Mouse (Mus musculus): Measurements from ENCODE around the gene Gtf2ird1. TPM values are rescaled to one million over a fixed set of nuclear protein-coding genes. Genes with fewer than 3 reads are reported as not detected.

Gtf2ird1 gene
- polyA plus RNA-seq, 1 experiment = 94.2 TPM

- Histone ChIP-seq H3K27me3 (ENCODE audit: control insufficient read depth, insufficient read depth, low read length, poor library complexity, severe bottlenecking) (no peaks in the 10 kb centered on the region), H3K36me3 (ENCODE audit: control insufficient read depth, insufficient read depth, low read length, poor library complexity, severe bottlenecking) (no peaks in the 10 kb centered on the region), H3K9me3 (replicated peaks; ENCODE audit: control insufficient read depth, insufficient read depth, low read length, poor library complexity, severe bottlenecking) (peaks cover 10% of the 10 kb centered on the region), H3K9ac (ENCODE audit: low read depth, poor library complexity, severe bottlenecking) (no peak overlapping the region), H3K27ac (ENCODE audit: insufficient read depth, low read length) (no peak overlapping the region), H3K4me3 (ENCODE audit: low read depth, low read length) (no peak overlapping the region), H3K4me1 (ENCODE audit: control insufficient read depth, insufficient read depth, low read length) (no peaks in the 10 kb centered on the region)
- no peak for TF ChIP-seq CTCF (IDR thresholded peaks at IDR 0.05; ENCODE audit: low read depth, low read length)
- no peak for TF ChIP-seq EP300 (IDR thresholded peaks at IDR 0.05; ENCODE audit: insufficient read depth, low read depth, low read length)
- TF ChIP-seq POLR2A (IDR thresholded peaks at IDR 0.05; ENCODE audit: insufficient read depth, low read length) = no peak
Observed at GRCm38 (mm10) chr5:134470538-134471169, 14.1 kb upstream of the Gtf2ird1 start.

- Histone ChIP-seq H3K4me3 (ENCODE audit: low read depth, low read length) (no peak overlapping the region), H3K27ac (ENCODE audit: insufficient read depth, low read length) (no peak overlapping the region), H3K9ac (ENCODE audit: low read depth, poor library complexity, severe bottlenecking) (no peak overlapping the region), H3K4me1 (ENCODE audit: control insufficient read depth, insufficient read depth, low read length) (no peaks in the 10 kb centered on the region), H3K9me3 (replicated peaks; ENCODE audit: control insufficient read depth, insufficient read depth, low read length, poor library complexity, severe bottlenecking) (0 out of 2 replicates have a peak, but pooled peaks cover under 1% of the 10 kb centered on the region), H3K36me3 (ENCODE audit: control insufficient read depth, insufficient read depth, low read length, poor library complexity, severe bottlenecking) (no peaks in the 10 kb centered on the region), H3K27me3 (ENCODE audit: control insufficient read depth, insufficient read depth, low read length, poor library complexity, severe bottlenecking) (no peaks in the 10 kb centered on the region)
- TF ChIP-seq POLR2A (IDR thresholded peaks at IDR 0.05; ENCODE audit: insufficient read depth, low read length) (no peak), CTCF (IDR thresholded peaks at IDR 0.05; ENCODE audit: low read depth, low read length) (peak; percentile 43)
Observed at GRCm38 (mm10) chr5:134469559-134470150, 13.1 kb upstream of the Gtf2ird1 start.

GRCm38 (mm10) chr5:134468158-134468765 is 11.7 kb upstream of the Gtf2ird1 start:
- Histone ChIP-seq H3K36me3 (ENCODE audit: control insufficient read depth, insufficient read depth, low read length, poor library complexity, severe bottlenecking) (no peaks in the 10 kb centered on the region), H3K9me3 (replicated peaks; ENCODE audit: control insufficient read depth, insufficient read depth, low read length, poor library complexity, severe bottlenecking) (no peaks in the 10 kb centered on the region), H3K27ac (ENCODE audit: insufficient read depth, low read length) (no peak overlapping the region), H3K4me1 (ENCODE audit: control insufficient read depth, insufficient read depth, low read length) (no peaks in the 10 kb centered on the region), H3K27me3 (ENCODE audit: control insufficient read depth, insufficient read depth, low read length, poor library complexity, severe bottlenecking) (no peaks in the 10 kb centered on the region), H3K4me3 (ENCODE audit: low read depth, low read length) (no peak overlapping the region), H3K9ac (ENCODE audit: low read depth, poor library complexity, severe bottlenecking) (no peak overlapping the region)
- TF ChIP-seq CTCF (IDR thresholded peaks at IDR 0.05; ENCODE audit: low read depth, low read length) (no peak), EP300 (IDR thresholded peaks at IDR 0.05; ENCODE audit: insufficient read depth, low read depth, low read length) (no peak), POLR2A (IDR thresholded peaks at IDR 0.05; ENCODE audit: insufficient read depth, low read length) (no peak)

GRCm38 (mm10) chr5:134467030-134467549 is 10.6 kb upstream of the Gtf2ird1 start:
- no peaks in the 10 kb centered on the region for H3K27me3 ChIP-seq (ENCODE audit: control insufficient read depth, insufficient read depth, low read length, poor library complexity, severe bottlenecking)
- H3K4me1 ChIP-seq (ENCODE audit: control insufficient read depth, insufficient read depth, low read length) = no peaks in the 10 kb centered on the region
- no peaks in the 10 kb centered on the region for H3K9me3 ChIP-seq (replicated peaks; ENCODE audit: control insufficient read depth, insufficient read depth, low read length, poor library complexity, severe bottlenecking)
- H3K36me3 ChIP-seq (ENCODE audit: control insufficient read depth, insufficient read depth, low read length, poor library complexity, severe bottlenecking) = no peaks in the 10 kb centered on the region
- TF ChIP-seq CTCF (IDR thresholded peaks at IDR 0.05; ENCODE audit: low read depth, low read length) = no peak
- 0 out of 2 replicates have a peak, but pooled peaks have one; percentile 15 for TF ChIP-seq EP300 (IDR thresholded peaks at IDR 0.05; ENCODE audit: insufficient read depth, low read depth, low read length)
- no peak for TF ChIP-seq POLR2A (IDR thresholded peaks at IDR 0.05; ENCODE audit: insufficient read depth, low read length)
- H3K4me3 ChIP-seq (ENCODE audit: low read depth, low read length) = no peak overlapping the region
- H3K9ac ChIP-seq (ENCODE audit: low read depth, poor library complexity, severe bottlenecking) = no peak overlapping the region
- no peak overlapping the region for H3K27ac ChIP-seq (ENCODE audit: insufficient read depth, low read length)

GRCm38 (mm10) chr5:134466296-134467029 is 9.9 kb upstream of the Gtf2ird1 start:
- 0 out of 2 replicates have a peak overlapping the region, but pooled peaks have one; percentile 6 for H3K4me3 ChIP-seq (ENCODE audit: low read depth, low read length)
- H3K9ac ChIP-seq (ENCODE audit: low read depth, poor library complexity, severe bottlenecking) = peak overlapping the region; percentile 48
- no peaks in the 10 kb centered on the region for H3K36me3 ChIP-seq (ENCODE audit: control insufficient read depth, insufficient read depth, low read length, poor library complexity, severe bottlenecking)
- no peaks in the 10 kb centered on the region for H3K9me3 ChIP-seq (replicated peaks; ENCODE audit: control insufficient read depth, insufficient read depth, low read length, poor library complexity, severe bottlenecking)
- H3K4me1 ChIP-seq (ENCODE audit: control insufficient read depth, insufficient read depth, low read length) = no peaks in the 10 kb centered on the region
- no peak overlapping the region for H3K27ac ChIP-seq (ENCODE audit: insufficient read depth, low read length)
- no peaks in the 10 kb centered on the region for H3K27me3 ChIP-seq (ENCODE audit: control insufficient read depth, insufficient read depth, low read length, poor library complexity, severe bottlenecking)
- TF ChIP-seq CTCF (IDR thresholded peaks at IDR 0.05; ENCODE audit: low read depth, low read length) = no peak
- TF ChIP-seq POLR2A (IDR thresholded peaks at IDR 0.05; ENCODE audit: insufficient read depth, low read length) = no peak
- no peak for TF ChIP-seq EP300 (IDR thresholded peaks at IDR 0.05; ENCODE audit: insufficient read depth, low read depth, low read length)

Measured in ES-Bruce4 (cell line).